Mouse (Mus musculus) stomach, postnatal 0 days (tissue): ENCODE results near the gene Relb.

Experiments used
- CTCF ChIP-seq: IDR thresholded peaks from 2 replicates; pipeline ENCODE4 v1.5.1; 2016; ENCODE audit warnings: antibody characterized with exemption, low read depth, mild to moderate bottlenecking, moderate library complexity
- EP300 ChIP-seq: optimal IDR thresholded peaks from 2 replicates; pipeline ENCODE3; 2016; ENCODE audit warnings: antibody characterized with exemption

DNA sequence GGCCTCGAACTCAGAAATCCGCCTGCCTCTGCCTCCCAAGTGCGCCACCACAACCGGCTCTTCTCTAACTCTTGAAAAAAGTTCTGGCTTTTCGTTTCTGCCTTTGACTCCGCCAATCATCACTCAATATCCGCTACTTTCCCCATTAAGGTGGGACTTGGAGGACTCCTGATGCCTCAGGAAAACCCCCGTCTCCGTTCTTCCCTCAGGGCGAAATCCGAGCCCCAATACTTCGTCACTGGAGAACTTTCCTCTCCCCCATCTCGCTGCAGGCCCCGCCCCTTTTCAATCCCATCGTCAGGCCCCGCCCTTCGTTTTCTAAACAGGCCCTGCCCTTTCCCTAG is 1.1 kb downstream of the Relb start:
- TF ChIP-seq CTCF (no peak), EP300 (no peak)
